Mouse (Mus musculus) cortical plate, adult 2 months (tissue): ENCODE results near the gene Gen1.

Experiments used
- CTCF ChIP-seq: fragments of 200-500 bp; IDR thresholded peaks from 2 replicates; pipeline ENCODE4 v1.5.1; 2011; ENCODE audit warnings: mild to moderate bottlenecking, control low read depth, low read length; ENCODE audit not compliant: insufficient read depth; ENCODE audit errors: extremely low read depth
- POLR2A ChIP-seq: fragments of 200-500 bp; IDR thresholded peaks from 2 replicates; pipeline ENCODE4 v1.6.1; 2011; ENCODE audit warnings: mild to moderate bottlenecking, low read length, control low read depth; ENCODE audit not compliant: insufficient read depth; ENCODE audit errors: extremely low read depth

- TF ChIP-seq CTCF (no peak), POLR2A (no peak)
Observed at GRCm38 (mm10) chr12:11196830-11197229, 68.8 kb downstream of the Gen1 start.
